Mouse (Mus musculus): ENCODE data around the gene Ighmbp2. TPM values are rescaled to one million over a fixed set of nuclear protein-coding genes. Genes with fewer than 3 reads are reported as not detected.

Ighmbp2 gene
- 1 to 10 TPM; 3.3 to 4.9 TPM for polyA plus RNA-seq (2017; shearing (Covaris generic))

DNA sequence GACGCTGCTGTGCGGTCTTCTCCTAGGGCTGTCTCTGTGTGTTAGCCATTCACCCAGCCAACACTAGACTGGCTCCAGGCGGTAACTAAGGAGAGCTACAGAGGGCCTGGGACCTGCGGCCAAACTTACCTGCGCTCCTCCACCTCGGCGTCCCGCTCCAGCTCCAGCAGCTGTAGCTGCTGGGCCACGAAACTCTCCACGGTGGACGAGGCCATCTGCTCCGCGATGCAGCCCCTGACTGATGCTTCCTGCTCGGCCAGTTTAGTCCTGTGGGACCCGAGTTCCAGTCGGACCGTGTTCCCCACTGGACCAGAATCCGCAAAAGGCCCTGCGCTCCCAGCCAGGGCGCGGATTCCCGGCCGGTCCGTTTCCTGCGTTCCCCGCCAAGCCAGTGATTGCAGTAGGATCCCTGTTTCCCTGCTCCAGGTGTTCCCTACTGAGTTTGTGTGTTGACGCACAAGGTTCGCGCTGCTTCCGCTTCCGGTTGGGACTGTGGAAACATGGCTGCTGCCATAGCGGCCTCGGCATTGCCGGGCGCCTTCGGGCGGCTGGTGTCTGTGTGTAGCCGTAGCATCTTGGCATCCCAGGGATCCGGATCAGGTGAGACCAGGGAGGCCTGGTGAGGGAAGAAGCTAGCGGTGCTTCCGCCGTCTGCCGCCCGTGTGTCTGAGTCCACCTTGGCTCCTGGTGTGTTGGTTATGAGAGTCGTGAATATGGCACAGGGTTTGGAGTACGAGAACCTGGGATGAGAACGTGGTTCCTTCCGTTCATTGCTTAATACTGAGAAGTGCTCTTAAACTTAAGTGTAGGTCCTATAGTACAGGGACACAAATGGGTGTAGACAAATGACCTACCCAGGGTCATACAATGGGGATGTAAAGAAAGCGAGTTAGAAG lies at the start of gene Ighmbp2, which contains the start of gene Mrpl21:
TSS of gene Ighmbp2 (minus strand) at position 446 of the 896 bp plus-strand sequence.
TSS of gene Mrpl21 (plus strand) at position 330 of the 896 bp plus-strand sequence.
- peak; percentile 93 for ATAC-seq

- no peak for ATAC-seq
These were observed 43.7 kb upstream of the Ighmbp2 start for GRCm38 (mm10) chr19:3326479-3327047.

DNA sequence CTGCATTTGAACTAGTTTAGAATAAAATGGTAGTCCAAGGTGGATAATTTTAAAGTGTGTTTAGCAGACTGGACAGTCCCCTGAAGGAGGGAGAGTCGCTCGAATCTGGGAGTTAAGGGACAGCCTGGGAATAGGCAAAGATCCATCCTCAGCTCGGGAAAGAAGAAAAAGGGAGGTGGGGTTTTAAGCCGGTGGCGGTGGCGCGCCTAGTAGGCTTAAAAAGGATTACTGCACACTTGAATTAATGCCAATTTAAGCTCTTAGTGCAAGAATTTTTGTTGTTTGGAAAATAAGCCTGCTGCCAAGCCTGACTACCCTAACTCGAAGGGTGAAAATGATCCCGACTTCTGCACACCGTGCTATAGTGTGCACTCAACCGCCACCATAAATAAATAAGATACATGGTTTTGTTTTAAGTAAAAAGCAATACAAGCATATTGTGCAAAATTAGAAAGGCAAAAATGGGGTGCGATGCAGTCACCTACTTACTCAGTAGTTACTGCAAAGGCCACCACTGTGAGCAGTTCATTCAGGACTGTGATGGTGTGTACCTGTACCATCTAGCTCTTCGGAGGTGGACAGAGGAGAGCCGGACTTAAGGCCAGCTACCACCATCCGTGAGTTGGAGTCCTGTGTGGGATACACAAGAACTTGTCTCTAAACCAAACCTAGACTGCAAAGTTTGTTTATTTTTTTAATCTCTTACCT lies 43.1 kb upstream of the Ighmbp2 start:
- ATAC-seq = no peak

DNA sequence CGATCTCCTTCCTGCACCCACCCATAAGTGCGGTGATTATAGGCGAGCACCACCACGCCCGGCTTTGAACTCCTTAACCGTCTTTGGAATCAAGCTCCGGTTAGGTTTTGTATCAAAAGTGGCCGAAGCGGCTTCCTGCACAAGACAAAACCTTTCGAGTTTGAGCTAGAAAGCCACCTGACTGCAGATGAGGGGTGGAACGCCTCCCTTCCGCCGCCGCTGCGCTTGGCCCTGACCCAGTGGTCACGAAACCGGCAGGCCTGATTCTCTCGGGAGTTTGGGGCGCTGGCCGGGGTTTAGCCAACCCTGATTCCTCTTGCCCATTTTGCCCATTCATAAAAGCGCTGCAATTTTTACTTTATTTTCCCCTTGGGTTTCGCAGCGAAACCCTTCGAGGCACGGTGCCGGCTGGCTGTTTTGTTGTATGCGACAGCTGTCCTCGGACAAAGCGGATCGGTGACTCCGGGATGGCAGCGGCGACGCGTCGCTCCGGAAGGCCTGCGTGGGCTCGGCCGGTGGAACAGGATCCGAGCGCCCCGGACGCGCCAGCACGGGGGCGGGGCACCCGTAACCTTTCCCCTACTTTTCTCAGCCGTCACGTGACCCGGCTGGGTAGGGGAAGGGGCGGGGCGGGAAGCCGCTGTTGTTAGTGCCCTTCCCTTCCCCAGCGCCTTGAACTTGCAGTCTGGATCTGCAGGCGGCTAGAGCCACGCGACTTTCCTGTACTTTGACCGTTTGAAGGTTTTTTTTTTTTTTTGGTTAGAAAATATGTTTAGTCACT lies 42.3 kb upstream of the Ighmbp2 start:
- ATAC-seq = peak; percentile 41

- ATAC-seq = no peak
These were observed 41.5 kb upstream of the Ighmbp2 start for GRCm38 (mm10) chr19:3324271-3324811.

- ATAC-seq = no peak
These were observed 41.0 kb upstream of the Ighmbp2 start for GRCm38 (mm10) chr19:3323753-3324270.

GRCm38 (mm10) chr19:3323201-3323621 lies 40.4 kb upstream of the Ighmbp2 start:
- peak; percentile 68 for ATAC-seq

- ATAC-seq = peak; percentile 29
These were observed 39.6 kb upstream of the Ighmbp2 start, which contains the start of gene Cpt1a for GRCm38 (mm10) chr19:3322261-3322969. Cpt1a (plus strand) TSS chr19:3322334.

DNA sequence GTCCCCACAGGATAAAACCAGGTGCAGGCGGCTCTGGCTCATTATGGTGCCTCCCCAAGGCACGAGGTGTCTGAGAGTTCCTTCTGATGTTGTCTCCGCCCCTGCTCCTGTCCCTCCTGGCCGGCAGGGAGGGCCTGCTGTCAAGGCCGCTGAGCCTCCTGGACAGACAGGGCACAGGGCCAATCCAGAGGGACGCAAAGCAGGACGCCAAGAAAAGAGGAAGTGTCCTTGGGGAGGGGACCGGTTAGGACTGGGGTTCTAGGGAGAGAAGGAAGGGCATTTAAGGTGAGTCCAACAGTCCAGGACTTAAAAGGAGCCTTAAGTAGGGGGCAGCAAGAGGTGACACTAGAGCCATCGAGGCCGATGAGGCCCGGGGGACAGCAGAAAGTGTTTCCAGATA lies 38.8 kb upstream of the Ighmbp2 start:
- no peak for ATAC-seq

GRCm38 (mm10) chr19:3320801-3321200 lies 38.0 kb upstream of the Ighmbp2 start:
- no peak for ATAC-seq

GRCm38 (mm10) chr19:3320086-3320485 lies 37.3 kb upstream of the Ighmbp2 start:
- no peak for ATAC-seq

- no peak for ATAC-seq
These were observed 36.5 kb upstream of the Ighmbp2 start for GRCm38 (mm10) chr19:3319341-3319740.

- no peak for ATAC-seq
These were observed 24.5 kb upstream of the Ighmbp2 start for GRCm38 (mm10) chr19:3307175-3307949.

GRCm38 (mm10) chr19:3304017-3304416 lies 21.2 kb upstream of the Ighmbp2 start:
- no peak for ATAC-seq

GRCm38 (mm10) chr19:3297775-3298174 lies 15.0 kb upstream of the Ighmbp2 start:
- ATAC-seq = no peak

DNA sequence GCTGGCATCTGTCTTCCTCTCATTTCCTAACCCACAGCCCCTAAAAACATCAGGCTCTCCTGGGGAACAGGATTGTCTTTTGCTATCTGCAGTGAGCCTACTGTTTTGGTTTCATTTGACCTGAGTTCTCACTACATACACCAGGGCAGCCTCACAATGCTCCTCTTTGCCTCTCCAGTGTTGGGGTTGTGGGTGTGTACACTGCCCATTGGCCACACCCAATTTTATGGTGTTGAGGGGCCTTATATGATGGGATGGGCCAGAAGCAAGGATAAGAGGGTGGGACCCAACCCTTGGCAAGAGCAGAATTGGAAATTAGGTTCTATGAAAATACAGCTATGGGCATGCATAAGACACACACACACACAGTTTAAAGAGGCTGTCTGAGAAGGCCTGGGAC lies 14.2 kb upstream of the Ighmbp2 start:
- ATAC-seq = no peak

- ATAC-seq = no peak
These were observed 12.4 kb upstream of the Ighmbp2 start for GRCm38 (mm10) chr19:3295245-3295644.

DNA sequence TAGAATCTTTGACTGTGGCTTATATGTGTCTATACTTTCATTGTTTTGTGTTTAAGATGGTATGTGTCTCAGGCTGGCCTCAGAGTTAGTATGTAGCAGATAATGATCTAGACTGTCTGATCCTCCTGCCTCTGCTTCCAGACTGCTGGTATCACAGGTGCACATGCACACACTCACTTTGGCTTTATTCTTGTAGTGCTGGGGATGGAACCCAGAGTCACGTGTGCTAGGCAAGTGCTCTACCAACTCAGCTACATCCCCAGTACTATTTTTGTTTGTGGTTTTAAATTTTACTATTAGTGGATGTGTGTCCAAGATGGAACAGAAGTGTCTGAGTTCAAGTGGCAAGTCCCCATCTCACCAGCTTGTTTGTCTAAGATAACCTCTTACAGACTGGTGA lies 10.2 kb upstream of the Ighmbp2 start:
- ATAC-seq = no peak

- peak; percentile 49 for ATAC-seq
These were observed 9.2 kb upstream of the Ighmbp2 start for GRCm38 (mm10) chr19:3292028-3292427.

- ATAC-seq = no peak
These were observed 6.2 kb upstream of the Ighmbp2 start for GRCm38 (mm10) chr19:3289006-3289405.

Measured in activated CD4-positive, CD25-positive, alpha-beta regulatory T cell, adult 4 months (primary cell).